Mouse (Mus musculus) hindbrain, embryonic 13.5 days (tissue): ENCODE data around the gene Slc27a5. TPM values are rescaled to one million over a fixed set of nuclear protein-coding genes. Genes with fewer than 3 reads are reported as not detected.

Experiments
- ATAC-seq: fragments of 200-750 bp; cut with Nextera tagmentation; 2 replicates; pipeline ENCODE4 v1.8.0; 2017; ENCODE audit warnings: moderate TSS enrichment; ENCODE audit not compliant: low FRiP score
- H3K27ac ChIP-seq: fragments of 300-500 bp; sonication (generic); 2 replicates; pipeline ENCODE4 v1.5.1; 2015; ENCODE audit warnings: inconsistent platforms, mild to moderate bottlenecking, moderate library complexity
- H3K27me3 ChIP-seq: fragments of 300-500 bp; sonication (generic); 2 replicates; pipeline ENCODE4 v1.6.1; 2015; ENCODE audit warnings: mild to moderate bottlenecking, inconsistent platforms
- H3K36me3 ChIP-seq: fragments of 300-500 bp; sonication (generic); 2 replicates; pipeline ENCODE4 v1.6.1; 2015; ENCODE audit warnings: mild to moderate bottlenecking, inconsistent platforms
- H3K4me1 ChIP-seq: fragments of 300-500 bp; sonication (generic); replicated peaks from 2 replicates; pipeline ENCODE4 v1.6.1; 2015; ENCODE audit warnings: inconsistent platforms
- H3K4me2 ChIP-seq: fragments of 300-500 bp; sonication (generic); 2 replicates; pipeline ENCODE4 v1.6.1; 2015; ENCODE audit warnings: inconsistent platforms, mild to moderate bottlenecking, moderate library complexity
- H3K4me3 ChIP-seq: fragments of 300-500 bp; sonication (generic); 2 replicates; pipeline ENCODE4 v1.5.1; 2015; ENCODE audit warnings: mild to moderate bottlenecking, inconsistent platforms
- H3K9ac ChIP-seq: fragments of 300-500 bp; sonication (generic); 2 replicates; pipeline ENCODE4 v1.6.1; 2015; ENCODE audit warnings: mild to moderate bottlenecking, inconsistent platforms
- H3K9me3 ChIP-seq: fragments of 300-500 bp; sonication (generic); 2 replicates; pipeline ENCODE4 v1.6.1; 2016; ENCODE audit warnings: inconsistent platforms
- WGBS: fragments of 180-500 bp; shearing (Covaris S2); methylation state at CpG from one replicate; pipeline ENCODE4 v1.1.7; 2015; 5-methylcytosine and 5-hydroxymethylcytosine counted together
- polyA plus RNA-seq: library from polyadenylated mRNA; unstranded; fragments of >200 nt; fragmentation: Nextera tagmentation; extraction: Ambion mirVana; gene quantifications from 2 replicates; pipeline ENCODE4 v1.2.1, GENCODE M21; 2015

Slc27a5 gene
- polyA plus RNA-seq, 1 experiment from 2014 or later: 0.44 TPM

- 88% methylated on average over 17 of the region's 17 CpGs for WGBS
- Histone ChIP-seq H3K4me1 (peaks cover 49% of the 10 kb centered on the region), H3K36me3 (peaks cover 42% of the 10 kb centered on the region), H3K9ac (peak overlapping the region; percentile 85; the same call in 1 of the 2 replicates), H3K27me3 (no peaks in the 10 kb centered on the region), H3K9me3 (no peaks in the 10 kb centered on the region), H3K27ac (peak overlapping the region; percentile 95), H3K4me3 (peak overlapping the region; percentile 80), H3K4me2 (peak overlapping the region; percentile 95)
- ATAC-seq: no peak
Observed at GRCm38 (mm10) chr7:13035211-13035855, 37.3 kb upstream of the Slc27a5 start.

GRCm38 (mm10) chr7:13034148-13034977, 36.4 kb upstream of the Slc27a5 start, which contains the start of gene Chmp2a:
Chmp2a (minus strand) TSS chr7:13034807.
- H3K9me3 ChIP-seq: no peaks in the 10 kb centered on the region
- peak; percentile 76 for ATAC-seq
- H3K4me1 ChIP-seq: peaks cover 49% of the 10 kb centered on the region
- peak within 1 kb of the TSS; percentile 80 for H3K4me3 ChIP-seq
- peak within 1 kb of the TSS; percentile 95 for H3K27ac ChIP-seq
- no peaks in the 10 kb centered on the region for H3K27me3 ChIP-seq
- peak within 1 kb of the TSS; percentile 85 for H3K9ac ChIP-seq
- peaks cover 52% of the 10 kb centered on the region for H3K36me3 ChIP-seq
- peak within 1 kb of the TSS; percentile 95 for H3K4me2 ChIP-seq
- under 1% methylated on average over 45 of the region's 45 CpGs for WGBS

- Histone ChIP-seq H3K9ac (peak overlapping the region; percentile 85), H3K4me3 (peak overlapping the region; percentile 58), H3K27me3 (no peaks in the 10 kb centered on the region), H3K36me3 (peaks cover 60% of the 10 kb centered on the region), H3K27ac (peak overlapping the region; percentile 95), H3K4me1 (peaks cover 41% of the 10 kb centered on the region), H3K9me3 (no peaks in the 10 kb centered on the region), H3K4me2 (peak overlapping the region; percentile 95)
- ATAC-seq: no peak
- 52% methylated on average over 13 of the region's 13 CpGs for WGBS
Observed at GRCm38 (mm10) chr7:13033451-13034147, 35.6 kb upstream of the Slc27a5 start.

- no peak overlapping the region for H3K9ac ChIP-seq
Observed at GRCm38 (mm10) chr7:13032541-13032940, 34.5 kb upstream of the Slc27a5 start.

GRCm38 (mm10) chr7:13031983-13032382, 34.0 kb upstream of the Slc27a5 start:
- Histone ChIP-seq H3K27ac (0 out of 2 replicates have a peak overlapping the region, but pooled peaks have one; percentile 8), H3K4me3 (no peak overlapping the region), H3K9me3 (no peaks in the 10 kb centered on the region), H3K4me2 (no peak overlapping the region), H3K27me3 (no peaks in the 10 kb centered on the region), H3K36me3 (peaks cover 76% of the 10 kb centered on the region), H3K9ac (no peak overlapping the region), H3K4me1 (peaks cover 45% of the 10 kb centered on the region)
- 88% methylated on average over 2 of the region's 2 CpGs for WGBS
- no peak for ATAC-seq

More at GRCm38 (mm10) chr7:13032541-13032940, 34.5 kb upstream of the Slc27a5 start:
- Histone ChIP-seq H3K27ac (0 out of 2 replicates have a peak overlapping the region, but pooled peaks have one; percentile 8), H3K4me2 (no peak overlapping the region), H3K27me3 (no peaks in the 10 kb centered on the region), H3K36me3 (peaks cover 70% of the 10 kb centered on the region), H3K9me3 (no peaks in the 10 kb centered on the region), H3K4me1 (peaks cover 42% of the 10 kb centered on the region), H3K4me3 (no peak overlapping the region)
- 92% methylated on average over 7 of the region's 7 CpGs for WGBS
- no peak for ATAC-seq

GRCm38 (mm10) chr7:13031069-13031468, 33.1 kb upstream of the Slc27a5 start:
- no peak overlapping the region for H3K4me3 ChIP-seq

GRCm38 (mm10) chr7:13028986-13029385, 31.0 kb upstream of the Slc27a5 start:
- H3K4me2 ChIP-seq: no peak overlapping the region
- no peak overlapping the region for H3K27ac ChIP-seq
- no peaks in the 10 kb centered on the region for H3K9me3 ChIP-seq
- H3K4me3 ChIP-seq: no peak overlapping the region
- H3K27me3 ChIP-seq: no peaks in the 10 kb centered on the region
- H3K4me1 ChIP-seq: peaks cover 38% of the 10 kb centered on the region
- H3K36me3 ChIP-seq: peaks cover 73% of the 10 kb centered on the region
- 90% methylated on average over 4 of the region's 4 CpGs for whole genome bisulfite sequencing
- no peak for ATAC-seq
- H3K9ac ChIP-seq: peak overlapping the region; percentile 24; the same call in 1 of the 2 replicates

More at GRCm38 (mm10) chr7:13031069-13031468, 33.1 kb upstream of the Slc27a5 start:
- no peak for ATAC-seq
- peaks cover 45% of the 10 kb centered on the region for H3K4me1 ChIP-seq
- no peak overlapping the region for H3K4me2 ChIP-seq
- H3K9ac ChIP-seq: no peak overlapping the region
- no peak overlapping the region for H3K27ac ChIP-seq
- H3K36me3 ChIP-seq: peaks cover 82% of the 10 kb centered on the region
- H3K27me3 ChIP-seq: no peaks in the 10 kb centered on the region
- no peaks in the 10 kb centered on the region for H3K9me3 ChIP-seq
- WGBS: 76% methylated on average over 5 of the region's 5 CpGs

GRCm38 (mm10) chr7:13025511-13026112, 27.6 kb upstream of the Slc27a5 start:
- no peak for ATAC-seq
- Histone ChIP-seq H3K9ac (peak overlapping the region; percentile 98), H3K4me3 (peak overlapping the region; percentile 87), H3K4me2 (peak overlapping the region; percentile 98), H3K27ac (peak overlapping the region; percentile 100), H3K27me3 (no peaks in the 10 kb centered on the region), H3K36me3 (peaks cover 50% of the 10 kb centered on the region), H3K4me1 (peaks cover 37% of the 10 kb centered on the region), H3K9me3 (no peaks in the 10 kb centered on the region)
- 31% methylated on average over 4 of the region's 4 CpGs for WGBS

- Histone ChIP-seq H3K9ac (peak overlapping the region; percentile 98), H3K4me2 (peak overlapping the region; percentile 98), H3K27me3 (no peaks in the 10 kb centered on the region), H3K4me1 (peaks cover 37% of the 10 kb centered on the region), H3K4me3 (peak overlapping the region; percentile 87), H3K27ac (peak overlapping the region; percentile 100), H3K9me3 (no peaks in the 10 kb centered on the region), H3K36me3 (peaks cover 42% of the 10 kb centered on the region)
- WGBS: under 1% methylated on average over 29 of the region's 44 CpGs
- ATAC-seq: peak; percentile 69
Observed at GRCm38 (mm10) chr7:13024805-13025204, 26.8 kb upstream of the Slc27a5 start.

GRCm38 (mm10) chr7:13023928-13024731, 26.1 kb upstream of the Slc27a5 start:
- 0% methylated on average over 62 of the region's 95 CpGs for WGBS
- H3K4me1 ChIP-seq: peaks cover 37% of the 10 kb centered on the region

More at GRCm38 (mm10) chr7:13023928-13024731, 26.1 kb upstream of the Slc27a5 start:
- peak; percentile 87 for ATAC-seq
- Histone ChIP-seq H3K36me3 (peaks cover 35% of the 10 kb centered on the region), H3K4me2 (peak overlapping the region; percentile 98), H3K27ac (peak overlapping the region; percentile 100), H3K4me3 (peak overlapping the region; percentile 87), H3K27me3 (no peaks in the 10 kb centered on the region), H3K9me3 (no peaks in the 10 kb centered on the region), H3K9ac (peak overlapping the region; percentile 98)
